Mouse (Mus musculus) forelimb bud, embryonic 11.5 days (tissue): ENCODE results near the gene Ide.

ENCODE experiments used
- DNase-seq: peaks from one replicate; pipeline ENCODE4 v3.0.0-alpha.2; 2012; ENCODE audit warnings: low read depth, low spot score

Ide gene

GRCm38 (mm10) chr19:37337752-37338151, at the start of gene Ide:
Gene Ide, minus strand, starts transcription at chr19:37337852.
- no peak for DNase-seq

- DNase-seq, result no peak
These were observed 48.5 kb upstream of the Ide start for GRCm38 (mm10) chr19:37386126-37386525.

- no peak for DNase-seq
These were observed 41.2 kb upstream of the Ide start for GRCm38 (mm10) chr19:37378816-37379215.

GRCm38 (mm10) chr19:37377404-37377990, 39.8 kb upstream of the Ide start:
- DNase-seq, result no peak

GRCm38 (mm10) chr19:37376841-37377240, 39.2 kb upstream of the Ide start:
- no peak for DNase-seq

GRCm38 (mm10) chr19:37375755-37376615, 38.3 kb upstream of the Ide start, which contains the start of gene Kif11:
Gene Kif11, plus strand, starts transcription at chr19:37376403.
- DNase-seq, result peak; percentile 98

- no peak for DNase-seq
These were observed 37.5 kb upstream of the Ide start for GRCm38 (mm10) chr19:37374941-37375754.

GRCm38 (mm10) chr19:37370356-37370755, 32.7 kb upstream of the Ide start:
- DNase-seq, result no peak

GRCm38 (mm10) chr19:37369921-37370320, 32.3 kb upstream of the Ide start:
- no peak for DNase-seq

- no peak for DNase-seq
These were observed 31.3 kb upstream of the Ide start for GRCm38 (mm10) chr19:37368990-37369389.

- DNase-seq, result no peak
These were observed 25.7 kb upstream of the Ide start for GRCm38 (mm10) chr19:37363128-37363939.

- no peak for DNase-seq
These were observed 24.9 kb upstream of the Ide start for GRCm38 (mm10) chr19:37362545-37362944.

GRCm38 (mm10) chr19:37360044-37360443, 22.4 kb upstream of the Ide start:
- no peak for DNase-seq

GRCm38 (mm10) chr19:37353331-37353730, 15.7 kb upstream of the Ide start:
- no peak for DNase-seq

GRCm38 (mm10) chr19:37352756-37353155, 15.1 kb upstream of the Ide start:
- DNase-seq, result no peak

- DNase-seq, result no peak
These were observed 11.3 kb upstream of the Ide start for GRCm38 (mm10) chr19:37348952-37349351.

- DNase-seq, result no peak
These were observed 10.7 kb upstream of the Ide start for GRCm38 (mm10) chr19:37348331-37348730.

- DNase-seq, result no peak
These were observed 8.6 kb upstream of the Ide start for GRCm38 (mm10) chr19:37346258-37346657.

- DNase-seq, result no peak
These were observed 6.2 kb upstream of the Ide start for GRCm38 (mm10) chr19:37343899-37344298.

GRCm38 (mm10) chr19:37340931-37341330, 3.3 kb upstream of the Ide start:
- DNase-seq, result no peak

GRCm38 (mm10) chr19:37340495-37340894, 2.8 kb upstream of the Ide start:
- DNase-seq, result no peak
